Mouse (Mus musculus) spleen, adult 2 months (tissue): ENCODE data around the gene Snph.

Experiments
- CTCF ChIP-seq: fragments of 200-500 bp; IDR thresholded peaks from 2 replicates; pipeline ENCODE4 v1.5.1; 2011; ENCODE audit warnings: mild to moderate bottlenecking, inconsistent platforms; ENCODE audit not compliant: insufficient read depth, insufficient read length, insufficient replicate concordance; ENCODE audit errors: extremely low read depth
- POLR2A ChIP-seq: fragments of 200-500 bp; IDR thresholded peaks from 2 replicates; pipeline ENCODE4 v1.6.1; 2011; ENCODE audit warnings: low read depth, low read length, inconsistent platforms

DNA sequence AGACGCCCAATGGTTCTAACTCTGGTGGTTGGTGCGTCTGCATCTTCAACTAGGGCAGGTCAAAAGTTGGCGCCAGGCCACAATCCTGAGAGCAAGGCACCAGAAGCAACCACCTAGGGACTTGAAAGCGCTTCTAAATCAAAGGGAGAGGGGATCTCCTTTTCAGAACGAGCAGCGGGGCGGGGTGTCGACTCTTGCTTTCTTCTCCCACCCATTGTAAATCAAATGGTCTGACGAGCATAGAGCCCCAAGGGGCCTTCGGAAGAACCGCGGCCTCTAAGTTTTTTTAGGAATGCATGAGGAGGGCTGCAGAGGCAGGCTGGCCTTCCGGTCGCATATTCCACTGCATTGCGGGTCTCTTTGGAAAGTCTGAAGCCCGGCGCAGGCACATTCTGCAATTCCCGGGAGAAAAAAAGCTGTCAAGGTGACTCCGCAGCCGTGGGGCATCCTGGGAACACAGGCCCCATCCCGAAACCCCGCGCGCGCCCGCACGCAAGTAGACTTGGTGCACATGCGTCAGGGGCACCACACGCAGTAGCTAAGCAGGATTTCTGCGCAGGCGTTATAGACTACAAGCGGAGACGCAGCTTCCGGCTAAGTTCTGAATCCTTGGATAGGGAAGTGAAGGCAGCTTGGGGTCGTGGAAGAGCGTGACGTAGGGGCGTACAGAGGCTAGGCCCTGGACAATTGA lies 56.5 kb downstream of the Snph start:
- no peak for TF ChIP-seq CTCF
- TF ChIP-seq POLR2A = no peak
